Mouse (Mus musculus): ENCODE results near the gene Olfr1420. TPM values are rescaled to one million over a fixed set of nuclear protein-coding genes. Genes with fewer than 3 reads are reported as not detected.
"Not testable (repeated sequence)": the region's sequence is repeated elsewhere in the genome, so short reads cannot be mapped to it uniquely, and the experiment has no call there.

The Olfr1420 gene
- polyA plus RNA-seq, 1 experiment = not detected

DNA sequence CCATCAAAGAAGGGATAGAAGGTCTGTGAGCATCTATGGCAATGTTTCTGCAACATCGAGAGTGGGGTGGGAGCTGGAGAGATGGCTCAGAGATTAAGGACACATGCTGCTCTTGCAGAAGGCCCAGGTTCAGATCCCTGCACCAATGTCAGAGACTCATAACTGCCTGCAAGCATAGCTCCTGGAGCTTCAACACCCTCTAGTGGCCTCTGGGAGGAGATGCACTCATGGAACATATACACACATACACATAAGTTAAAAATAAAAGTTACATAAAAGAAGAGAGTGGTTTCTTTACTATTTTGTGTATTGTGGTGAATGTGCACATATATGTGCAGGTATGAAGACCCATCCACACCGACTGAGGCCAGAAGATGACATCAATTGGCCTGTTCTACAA, 18.5 kb upstream of the Olfr1420 start:
- no peaks in the 10 kb centered on the region for H3K4me1 ChIP-seq (replicated peaks; ENCODE audit: control insufficient read depth, insufficient read depth, low read length)
- H3K4me3 ChIP-seq (ENCODE audit: control insufficient read depth, insufficient read depth, low read length) = no peak overlapping the region
- H3K27me3 ChIP-seq (ENCODE audit: control insufficient read depth, insufficient read depth, low read length) = no peaks in the 10 kb centered on the region
- no peak overlapping the region for H3K27ac ChIP-seq (ENCODE audit: control insufficient read depth, insufficient read depth, low read length)
- H3K36me3 ChIP-seq (ENCODE audit: control insufficient read depth, insufficient read depth, low read length) = no peaks in the 10 kb centered on the region
- 88% methylated on average over 2 of the region's 2 CpGs for WGBS
- DNase-seq = no peak
- TF ChIP-seq POLR2A (IDR thresholded peaks at IDR 0.05; ENCODE audit: control insufficient read depth, extremely low read depth, insufficient read depth, low read length, poor library complexity) (no peak), CTCF (IDR thresholded peaks at IDR 0.05; ENCODE audit: borderline replicate concordance, control insufficient read depth, extremely low read depth, insufficient read depth, low read length, poor library complexity) (no peak)

DNA sequence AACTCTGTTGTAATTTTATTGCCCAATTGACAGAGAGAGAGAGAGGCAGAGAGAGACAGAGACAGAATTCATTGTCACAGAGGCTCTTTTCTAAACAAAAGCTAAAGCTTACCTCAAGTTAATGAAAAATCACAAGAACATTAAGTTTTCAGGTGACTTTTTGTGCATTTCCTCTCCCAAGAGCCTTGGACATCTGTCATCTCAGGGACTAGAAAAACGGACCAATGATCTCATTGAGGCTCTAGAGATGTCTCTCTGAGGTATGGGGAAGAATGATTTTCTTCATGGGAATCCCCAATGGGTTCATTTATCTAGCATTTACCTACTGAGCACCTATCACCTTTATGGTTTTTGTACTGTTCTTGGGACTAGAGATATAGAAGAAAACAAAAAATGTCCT, 11.4 kb upstream of the Olfr1420 start, which contains the start of gene Olfr1419:
Gene Olfr1419, minus strand, starts transcription at position 101 of the 400 bp plus-strand sequence.
- 70% methylated on average over 1 of the region's 1 CpGs for WGBS
- Histone ChIP-seq H3K27ac (ENCODE audit: control insufficient read depth, insufficient read depth, low read length) (no peak within 1 kb of the TSS), H3K27me3 (ENCODE audit: control insufficient read depth, insufficient read depth, low read length) (no peaks in the 10 kb centered on the region), H3K4me1 (replicated peaks; ENCODE audit: control insufficient read depth, insufficient read depth, low read length) (no peaks in the 10 kb centered on the region), H3K36me3 (ENCODE audit: control insufficient read depth, insufficient read depth, low read length) (no peaks in the 10 kb centered on the region), H3K4me3 (ENCODE audit: control insufficient read depth, insufficient read depth, low read length) (no peak within 1 kb of the TSS)
- TF ChIP-seq POLR2A (IDR thresholded peaks at IDR 0.05; ENCODE audit: control insufficient read depth, extremely low read depth, insufficient read depth, low read length, poor library complexity) (no peak), CTCF (IDR thresholded peaks at IDR 0.05; ENCODE audit: borderline replicate concordance, control insufficient read depth, extremely low read depth, insufficient read depth, low read length, poor library complexity) (no peak)
- DNase-seq = no peak

DNA sequence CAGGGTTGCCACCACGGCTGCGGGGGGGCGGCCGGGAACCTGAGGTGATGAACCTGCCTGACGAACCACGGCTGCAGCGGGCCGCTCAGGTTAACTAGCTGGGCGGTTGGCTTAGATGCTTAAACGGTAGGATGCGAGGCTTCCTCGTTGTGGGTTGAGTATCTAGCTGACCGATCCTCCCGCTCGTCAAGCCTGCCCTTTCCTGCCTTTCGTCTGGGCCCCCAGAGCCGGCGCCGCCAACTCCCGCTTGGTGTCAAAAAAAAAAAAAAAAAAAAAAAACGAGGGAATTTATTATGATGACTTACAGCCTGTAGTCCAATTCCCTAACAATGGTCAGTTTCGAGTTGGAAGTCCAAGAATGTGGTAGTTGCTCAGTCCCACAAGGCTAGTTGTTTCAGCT, 8.0 kb upstream of the Olfr1420 start:
- not testable (repeated sequence) for H3K27ac ChIP-seq (ENCODE audit: control insufficient read depth, insufficient read depth, low read length); H3K4me1 ChIP-seq (replicated peaks; ENCODE audit: control insufficient read depth, insufficient read depth, low read length); H3K27me3 ChIP-seq (ENCODE audit: control insufficient read depth, insufficient read depth, low read length); H3K4me3 ChIP-seq (ENCODE audit: control insufficient read depth, insufficient read depth, low read length); H3K36me3 ChIP-seq (ENCODE audit: control insufficient read depth, insufficient read depth, low read length); DNase-seq
- 83% methylated on average over 22 of the region's 22 CpGs for WGBS

DNA sequence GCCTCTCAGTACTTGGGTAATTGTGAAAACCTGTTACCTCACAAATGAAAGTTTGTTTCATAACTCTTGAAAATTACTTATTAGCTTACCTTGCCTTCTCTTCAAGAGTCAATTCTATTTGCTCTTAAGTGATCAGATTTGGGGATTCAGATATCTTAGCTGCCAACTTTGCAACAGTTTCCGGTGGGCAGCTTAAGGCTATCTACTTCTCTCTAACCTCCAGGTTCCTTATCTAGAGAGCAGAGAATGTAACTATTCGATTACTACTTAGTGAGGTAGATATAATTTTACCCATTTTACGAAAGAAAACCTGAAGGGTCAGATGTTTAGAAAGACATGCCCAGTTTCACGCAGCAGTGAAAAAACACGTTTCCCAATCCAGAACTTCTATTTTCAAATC, 24.7 kb downstream of the Olfr1420 start:
- peaks cover 10% of the 10 kb centered on the region for H3K36me3 ChIP-seq (ENCODE audit: control insufficient read depth, insufficient read depth, low read length)
- WGBS = 89% methylated on average over 5 of the region's 5 CpGs
- peaks cover 9% of the 10 kb centered on the region for H3K4me1 ChIP-seq (replicated peaks; ENCODE audit: control insufficient read depth, insufficient read depth, low read length)
- no peak for DNase-seq
- H3K27ac ChIP-seq (ENCODE audit: control insufficient read depth, insufficient read depth, low read length) = no peak overlapping the region
- no peak overlapping the region for H3K4me3 ChIP-seq (ENCODE audit: control insufficient read depth, insufficient read depth, low read length)
- TF ChIP-seq CTCF (IDR thresholded peaks at IDR 0.05; ENCODE audit: borderline replicate concordance, control insufficient read depth, extremely low read depth, insufficient read depth, low read length, poor library complexity) = no peak
- TF ChIP-seq POLR2A (IDR thresholded peaks at IDR 0.05; ENCODE audit: control insufficient read depth, extremely low read depth, insufficient read depth, low read length, poor library complexity) = no peak
- no peaks in the 10 kb centered on the region for H3K27me3 ChIP-seq (ENCODE audit: control insufficient read depth, insufficient read depth, low read length)

DNA sequence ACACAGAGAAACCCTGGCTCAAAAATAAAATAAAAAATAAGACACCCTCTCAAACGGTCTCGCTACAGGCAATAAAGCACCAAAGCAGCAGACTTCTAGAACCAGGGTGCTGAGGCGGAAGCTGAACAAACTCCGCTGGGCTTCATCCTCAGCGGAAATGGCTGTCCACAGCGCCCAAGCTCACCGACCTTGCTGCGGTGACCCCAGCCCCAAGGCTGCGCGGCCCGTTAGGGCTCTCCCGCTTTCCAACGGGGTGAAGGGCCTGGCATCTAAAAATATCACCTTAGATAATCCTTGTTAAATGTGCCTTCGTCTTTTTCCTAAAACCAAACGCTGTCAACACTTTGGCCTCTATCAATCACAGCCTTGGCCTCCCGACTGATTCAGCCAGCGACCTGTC, 25.2 kb downstream of the Olfr1420 start:
- Histone ChIP-seq H3K27me3 (ENCODE audit: control insufficient read depth, insufficient read depth, low read length) (no peaks in the 10 kb centered on the region), H3K36me3 (ENCODE audit: control insufficient read depth, insufficient read depth, low read length) (peaks cover 10% of the 10 kb centered on the region)
- WGBS = 4% methylated on average over 17 of the region's 17 CpGs

DNA sequence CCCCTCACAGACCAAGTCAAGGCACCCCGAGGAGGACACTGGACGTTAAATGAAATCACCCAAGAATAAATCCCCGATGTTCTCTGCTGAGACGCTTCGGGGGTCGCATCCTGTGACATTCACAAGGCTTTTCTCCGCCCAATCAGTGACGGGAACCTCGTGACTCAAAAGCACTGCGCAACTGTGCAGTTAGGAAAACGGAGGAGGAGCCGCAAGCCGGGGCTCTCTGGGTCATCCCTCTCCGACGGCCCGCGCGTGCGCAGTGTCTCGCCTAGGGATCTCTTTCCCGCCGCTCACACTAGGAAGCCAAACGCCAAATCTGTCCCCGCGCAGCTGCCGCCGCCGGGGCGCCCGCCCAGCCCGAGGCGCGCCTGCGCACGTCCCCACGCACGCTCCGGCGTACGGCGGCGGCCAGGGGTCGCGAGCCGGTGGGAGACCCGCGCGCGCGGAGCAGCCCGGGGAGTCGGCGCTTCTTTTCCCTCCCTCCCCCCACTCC, 25.7 kb downstream of the Olfr1420 start, which contains the start of gene Patl1:
Gene Patl1, plus strand, starts transcription at position 363 of the 496 bp plus-strand sequence.
- TF ChIP-seq CTCF (IDR thresholded peaks at IDR 0.05; ENCODE audit: borderline replicate concordance, control insufficient read depth, extremely low read depth, insufficient read depth, low read length, poor library complexity) (0 out of 2 replicates have a peak, but pooled peaks have one; percentile 19), POLR2A (IDR thresholded peaks at IDR 0.05; ENCODE audit: control insufficient read depth, extremely low read depth, insufficient read depth, low read length, poor library complexity) (peak; percentile 69; the same call in 1 of the 2 replicates)
- Histone ChIP-seq H3K27ac (ENCODE audit: control insufficient read depth, insufficient read depth, low read length) (peak within 1 kb of the TSS; percentile 65), H3K27me3 (ENCODE audit: control insufficient read depth, insufficient read depth, low read length) (no peaks in the 10 kb centered on the region), H3K4me3 (ENCODE audit: control insufficient read depth, insufficient read depth, low read length) (peak within 1 kb of the TSS; percentile 91), H3K36me3 (ENCODE audit: control insufficient read depth, insufficient read depth, low read length) (peaks cover 10% of the 10 kb centered on the region), H3K4me1 (replicated peaks; ENCODE audit: control insufficient read depth, insufficient read depth, low read length) (peaks cover 9% of the 10 kb centered on the region)
- peak; percentile 97 for DNase-seq
- under 1% methylated on average over 53 of the region's 53 CpGs for WGBS

More for the DNA sequence above, 25.2 kb downstream of the Olfr1420 start:
- H3K4me1 ChIP-seq (replicated peaks; ENCODE audit: control insufficient read depth, insufficient read depth, low read length) = peaks cover 9% of the 10 kb centered on the region
- H3K27ac ChIP-seq (ENCODE audit: control insufficient read depth, insufficient read depth, low read length) = peak overlapping the region; percentile 65
- no peak; the same call in 1 of the 2 replicates for TF ChIP-seq POLR2A (IDR thresholded peaks at IDR 0.05; ENCODE audit: control insufficient read depth, extremely low read depth, insufficient read depth, low read length, poor library complexity)
- TF ChIP-seq CTCF (IDR thresholded peaks at IDR 0.05; ENCODE audit: borderline replicate concordance, control insufficient read depth, extremely low read depth, insufficient read depth, low read length, poor library complexity) = no peak
- no peak for DNase-seq
- H3K4me3 ChIP-seq (ENCODE audit: control insufficient read depth, insufficient read depth, low read length) = peak overlapping the region; percentile 71

All from thymus, adult 2 months (tissue).